Mouse (Mus musculus) lung, adult 2 months (tissue): ENCODE results near the gene Gpr135.

Source experiments
- CTCF ChIP-seq: fragments of 200-500 bp; IDR thresholded peaks from 2 replicates; pipeline ENCODE4 v1.5.1; 2011; ENCODE audit warnings: mild to moderate bottlenecking, low read length, control low read depth; ENCODE audit not compliant: insufficient read depth
- POLR2A ChIP-seq: fragments of 200-500 bp; IDR thresholded peaks from 2 replicates; pipeline ENCODE4 v1.6.1; 2011; ENCODE audit warnings: low read depth, mild to moderate bottlenecking, control low read depth, low read length, borderline replicate concordance; ENCODE audit errors: extremely low read depth

DNA sequence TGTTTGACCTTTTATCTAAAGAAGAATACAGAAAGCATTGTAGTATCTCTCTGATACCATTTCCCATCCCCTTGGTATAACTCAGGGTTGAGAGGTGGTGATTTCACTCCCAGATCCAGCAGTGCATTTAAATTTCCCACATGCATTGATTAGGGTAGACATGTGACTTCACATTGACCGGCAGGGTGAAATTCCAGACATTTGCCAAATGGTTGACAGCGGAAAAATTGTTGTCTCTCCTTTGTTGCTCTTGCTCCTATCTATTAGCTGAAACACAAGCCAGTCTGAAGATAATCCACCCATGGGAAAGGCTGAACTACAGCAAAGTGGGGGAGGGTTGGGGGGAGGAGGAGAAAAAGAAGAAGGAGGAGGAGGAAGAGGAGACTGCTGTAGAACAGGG is 32.1 kb downstream of the Gpr135 start:
- TF ChIP-seq POLR2A (no peak), CTCF (no peak)
